Mouse (Mus musculus): Measurements from ENCODE around the gene Gramd1a. TPM values are rescaled to one million over a fixed set of nuclear protein-coding genes. Genes with fewer than 3 reads are reported as not detected.

The Gramd1a gene
- polyA plus RNA-seq, 1 experiment from 2014 or later = 180 TPM

GRCm38 (mm10) chr7:31082831-31083588, 72.7 kb downstream of the Gramd1a start:
- Histone ChIP-seq H3K4me2 (ENCODE audit: low read depth, low read length) (no peak overlapping the region), H3K4me1 (ENCODE audit: control insufficient read depth, insufficient read depth, low read length) (0 out of 2 replicates have a peak, but pooled peaks cover 3% of the 10 kb centered on the region), H3K36me3 (ENCODE audit: control insufficient read depth, insufficient read depth, low read length) (no peaks in the 10 kb centered on the region), H3K27me3 (ENCODE audit: control insufficient read depth, insufficient read depth, low read length) (no peaks in the 10 kb centered on the region), H3K4me3 (ENCODE audit: low read depth, low read length) (no peak overlapping the region), H3K9ac (replicated peaks; ENCODE audit: low read depth, low read length) (no peak overlapping the region), H3K9me3 (ENCODE audit: control insufficient read depth, low read length) (no peaks in the 10 kb centered on the region), H3K27ac (ENCODE audit: low read depth, low read length) (no peak overlapping the region)
- 0 out of 2 replicates have a peak, but pooled peaks have one; percentile 29 for ATAC-seq (ENCODE audit: low read depth)
- 73% methylated on average over 14 of the region's 14 CpGs for WGBS

- no peak for ATAC-seq (ENCODE audit: low read depth)
Measured at GRCm38 (mm10) chr7:31082106-31082505, 73.6 kb downstream of the Gramd1a start.

GRCm38 (mm10) chr7:31081106-31081505, 74.6 kb downstream of the Gramd1a start:
- no peak overlapping the region for H3K27ac ChIP-seq (ENCODE audit: low read depth, low read length)
- H3K9me3 ChIP-seq (ENCODE audit: control insufficient read depth, low read length) = no peaks in the 10 kb centered on the region
- no peak overlapping the region for H3K9ac ChIP-seq (replicated peaks; ENCODE audit: low read depth, low read length)
- 0 out of 2 replicates have a peak, but pooled peaks cover 3% of the 10 kb centered on the region for H3K4me1 ChIP-seq (ENCODE audit: control insufficient read depth, insufficient read depth, low read length)
- no peak overlapping the region for H3K4me3 ChIP-seq (ENCODE audit: low read depth, low read length)
- H3K36me3 ChIP-seq (ENCODE audit: control insufficient read depth, insufficient read depth, low read length) = no peaks in the 10 kb centered on the region
- no peak for ATAC-seq (ENCODE audit: low read depth)
- 42% methylated on average over 1 of the region's 1 CpGs for WGBS
- H3K4me2 ChIP-seq (ENCODE audit: low read depth, low read length) = no peak overlapping the region
- no peaks in the 10 kb centered on the region for H3K27me3 ChIP-seq (ENCODE audit: control insufficient read depth, insufficient read depth, low read length)

More at GRCm38 (mm10) chr7:31082106-31082505, 73.6 kb downstream of the Gramd1a start:
- Histone ChIP-seq H3K4me2 (ENCODE audit: low read depth, low read length) (no peak overlapping the region), H3K9ac (replicated peaks; ENCODE audit: low read depth, low read length) (no peak overlapping the region), H3K9me3 (ENCODE audit: control insufficient read depth, low read length) (no peaks in the 10 kb centered on the region), H3K4me3 (ENCODE audit: low read depth, low read length) (no peak overlapping the region), H3K36me3 (ENCODE audit: control insufficient read depth, insufficient read depth, low read length) (no peaks in the 10 kb centered on the region), H3K4me1 (ENCODE audit: control insufficient read depth, insufficient read depth, low read length) (0 out of 2 replicates have a peak, but pooled peaks cover 3% of the 10 kb centered on the region), H3K27me3 (ENCODE audit: control insufficient read depth, insufficient read depth, low read length) (no peaks in the 10 kb centered on the region), H3K27ac (ENCODE audit: low read depth, low read length) (no peak overlapping the region)

GRCm38 (mm10) chr7:31080611-31081010, 75.1 kb downstream of the Gramd1a start:
- H3K9me3 ChIP-seq (ENCODE audit: control insufficient read depth, low read length) = no peaks in the 10 kb centered on the region
- 0 out of 2 replicates have a peak, but pooled peaks cover 3% of the 10 kb centered on the region for H3K4me1 ChIP-seq (ENCODE audit: control insufficient read depth, insufficient read depth, low read length)
- H3K4me3 ChIP-seq (ENCODE audit: low read depth, low read length) = no peak overlapping the region
- no peak overlapping the region for H3K4me2 ChIP-seq (ENCODE audit: low read depth, low read length)
- no peaks in the 10 kb centered on the region for H3K27me3 ChIP-seq (ENCODE audit: control insufficient read depth, insufficient read depth, low read length)
- 56% methylated on average over 3 of the region's 3 CpGs for WGBS
- no peak overlapping the region for H3K27ac ChIP-seq (ENCODE audit: low read depth, low read length)
- H3K36me3 ChIP-seq (ENCODE audit: control insufficient read depth, insufficient read depth, low read length) = no peaks in the 10 kb centered on the region
- H3K9ac ChIP-seq (replicated peaks; ENCODE audit: low read depth, low read length) = no peak overlapping the region
- ATAC-seq (ENCODE audit: low read depth) = no peak

Other genes with a start within 250 kb of the Gramd1a start
- 2.4 and 2.5 TPM in 2 replicates for gene Mag, start 241.0 kb downstream of the Gramd1a start, polyA plus RNA-seq (2014; fragmentation: Nextera tagmentation; extraction: Ambion mirVana)
- not detected in 2 replicates for gene Hamp2, start 231.2 kb downstream of the Gramd1a start, polyA plus RNA-seq (2014; fragmentation: Nextera tagmentation; extraction: Ambion mirVana)
- not detected in 2 replicates for gene Hamp, start 211.9 kb downstream of the Gramd1a start, polyA plus RNA-seq (2014; fragmentation: Nextera tagmentation; extraction: Ambion mirVana)
- gene Usf2, start 199.1 kb downstream of the Gramd1a start, polyA plus RNA-seq (2014; fragmentation: Nextera tagmentation; extraction: Ambion mirVana) = 28.2 and 28.9 TPM in 2 replicates
- 10.2 and 15.3 TPM in 2 replicates for gene Lsr, start 182.4 kb downstream of the Gramd1a start, polyA plus RNA-seq (2014; fragmentation: Nextera tagmentation; extraction: Ambion mirVana)
- gene Fam187b, start 182.1 kb downstream of the Gramd1a start, polyA plus RNA-seq (2014; fragmentation: Nextera tagmentation; extraction: Ambion mirVana) = 0.40 and 0.44 TPM in 2 replicates
- gene Fxyd5, start 113.4 kb downstream of the Gramd1a start, polyA plus RNA-seq (2014; fragmentation: Nextera tagmentation; extraction: Ambion mirVana) = 7.8 and 12.9 TPM in 2 replicates
- gene Fxyd7, start 104.4 kb downstream of the Gramd1a start, polyA plus RNA-seq (2014; fragmentation: Nextera tagmentation; extraction: Ambion mirVana) = 252 and 299 TPM in 2 replicates
- 9.6 and 22.9 TPM in 2 replicates for gene Fxyd1, start 98.7 kb downstream of the Gramd1a start, polyA plus RNA-seq (2014; fragmentation: Nextera tagmentation; extraction: Ambion mirVana)
- 1.1 TPM in 1 of 2 replicates, not detected in the other for gene Lgi4, start 96.6 kb downstream of the Gramd1a start, polyA plus RNA-seq (2014; fragmentation: Nextera tagmentation; extraction: Ambion mirVana)
- 0.35 TPM in 1 of 2 replicates, not detected in the other for gene Fxyd3, start 79.2 kb downstream of the Gramd1a start, polyA plus RNA-seq (2014; fragmentation: Nextera tagmentation; extraction: Ambion mirVana)
- 0.67 TPM in 1 of 2 replicates, not detected in the other for gene Hpn, start 40.6 kb downstream of the Gramd1a start, polyA plus RNA-seq (2014; fragmentation: Nextera tagmentation; extraction: Ambion mirVana)
- gene Scn1b, start 28.9 kb downstream of the Gramd1a start, polyA plus RNA-seq (2014; fragmentation: Nextera tagmentation; extraction: Ambion mirVana) = 12.0 and 17.6 TPM in 2 replicates
- gene Scgb2b2, start 134.6 kb upstream of the Gramd1a start, polyA plus RNA-seq (2014; fragmentation: Nextera tagmentation; extraction: Ambion mirVana) = not detected in 2 replicates
- not detected in 2 replicates for gene Scgb1b2, start 135.9 kb upstream of the Gramd1a start, polyA plus RNA-seq (2014; fragmentation: Nextera tagmentation; extraction: Ambion mirVana)
- not detected in 2 replicates for gene Scgb2b3, start 206.2 kb upstream of the Gramd1a start, polyA plus RNA-seq (2014; fragmentation: Nextera tagmentation; extraction: Ambion mirVana)
- gene Scgb1b3, start 219.7 kb upstream of the Gramd1a start, polyA plus RNA-seq (2014; fragmentation: Nextera tagmentation; extraction: Ambion mirVana) = not detected in 2 replicates

All from neural tube, embryonic 14.5 days (tissue).